Mouse (Mus musculus): ENCODE data around the gene Lta. TPM values are rescaled to one million over a fixed set of nuclear protein-coding genes. Genes with fewer than 3 reads are reported as not detected.

The Lta gene
- polyA plus RNA-seq (2015; fragmentation: Nextera tagmentation; extraction: Ambion mirVana): not detected in 2 replicates

- no peak for ATAC-seq (ENCODE audit: extremely low read depth, insufficient number of reproducible peaks, low FRiP score, low TSS enrichment)
- H3K36me3 ChIP-seq: no peaks in the 10 kb centered on the region
- no peak within 1 kb of the TSS for H3K27ac ChIP-seq (replicated peaks)
- H3K4me1 ChIP-seq: peaks cover 6% of the 10 kb centered on the region
- no peaks in the 10 kb centered on the region for H3K9me3 ChIP-seq
- peak within 1 kb of the TSS; percentile 3 for H3K4me2 ChIP-seq
- H3K4me3 ChIP-seq: no peak within 1 kb of the TSS
- H3K27me3 ChIP-seq (replicated peaks): peaks cover 66% of the 10 kb centered on the region
- 26% methylated on average over 20 of the region's 20 CpGs for WGBS
- H3K9ac ChIP-seq: peak within 1 kb of the TSS; percentile 19; the same call in 1 of the 2 replicates
Measured at GRCm38 (mm10) chr17:35204494-35205379, at the start of gene Lta. Gene Lta (minus strand): TSS chr17:35205351.

- Histone ChIP-seq H3K36me3 (peaks cover 49% of the 10 kb centered on the region), H3K27me3 (replicated peaks) (peaks cover 6% of the 10 kb centered on the region), H3K9me3 (no peaks in the 10 kb centered on the region), H3K9ac (no peak overlapping the region), H3K4me2 (no peak overlapping the region), H3K4me1 (peaks cover 5% of the 10 kb centered on the region; the same call in 1 of the 2 replicates), H3K4me3 (no peak overlapping the region), H3K27ac (replicated peaks) (no peak overlapping the region)
- ATAC-seq (ENCODE audit: extremely low read depth, insufficient number of reproducible peaks, low FRiP score, low TSS enrichment): no peak
- WGBS: 54% methylated on average over 11 of the region's 11 CpGs
Measured at GRCm38 (mm10) chr17:35254241-35255098, 49.3 kb upstream of the Lta start.

GRCm38 (mm10) chr17:35253293-35254093 lies 48.3 kb upstream of the Lta start:
- H3K4me3 ChIP-seq: no peak overlapping the region
- 82% methylated on average over 28 of the region's 32 CpGs for WGBS
- no peaks in the 10 kb centered on the region for H3K27me3 ChIP-seq (replicated peaks)
- H3K27ac ChIP-seq (replicated peaks): no peak overlapping the region
- H3K9me3 ChIP-seq: no peaks in the 10 kb centered on the region
- no peak overlapping the region for H3K9ac ChIP-seq
- no peak for ATAC-seq (ENCODE audit: extremely low read depth, insufficient number of reproducible peaks, low FRiP score, low TSS enrichment)
- H3K4me1 ChIP-seq: peaks cover 5% of the 10 kb centered on the region; the same call in 1 of the 2 replicates
- no peak overlapping the region for H3K4me2 ChIP-seq
- peaks cover 59% of the 10 kb centered on the region for H3K36me3 ChIP-seq

- ATAC-seq (ENCODE audit: extremely low read depth, insufficient number of reproducible peaks, low FRiP score, low TSS enrichment): no peak
- no peak overlapping the region for H3K4me3 ChIP-seq
- H3K27ac ChIP-seq (replicated peaks): no peak overlapping the region
- peaks cover 66% of the 10 kb centered on the region for H3K36me3 ChIP-seq
- WGBS: 80% methylated on average over 18 of the region's 18 CpGs
- H3K9me3 ChIP-seq: no peaks in the 10 kb centered on the region
- H3K4me1 ChIP-seq: peaks cover 1% of the 10 kb centered on the region; the same call in 1 of the 2 replicates
- no peak overlapping the region for H3K9ac ChIP-seq
- H3K4me2 ChIP-seq: no peak overlapping the region
- H3K27me3 ChIP-seq (replicated peaks): no peaks in the 10 kb centered on the region
Measured at GRCm38 (mm10) chr17:35252619-35253292, 47.6 kb upstream of the Lta start.

DNA sequence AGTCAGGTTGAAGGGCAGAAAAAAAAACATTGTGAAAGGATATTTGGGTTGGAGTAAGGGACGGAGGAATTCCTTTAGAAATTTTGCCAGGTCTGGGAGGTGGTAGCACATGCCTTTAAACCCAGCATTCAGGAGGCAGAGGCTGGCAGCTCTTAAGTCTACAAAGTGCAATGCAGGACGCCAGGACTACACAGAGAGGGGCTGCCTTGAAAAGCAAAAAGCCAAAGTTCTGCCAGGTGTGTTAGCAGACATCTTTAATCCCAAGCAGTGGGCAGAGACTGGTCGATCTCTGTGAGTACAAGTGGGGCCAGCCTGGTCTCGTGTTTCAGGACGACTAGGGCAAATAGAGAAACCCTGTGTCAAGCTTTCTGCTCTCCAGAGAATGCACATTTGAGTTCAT lies 46.8 kb upstream of the Lta start:
- no peak for ATAC-seq (ENCODE audit: extremely low read depth, insufficient number of reproducible peaks, low FRiP score, low TSS enrichment)

GRCm38 (mm10) chr17:35251162-35251719 lies 46.1 kb upstream of the Lta start:
- H3K4me1 ChIP-seq: peaks cover 13% of the 10 kb centered on the region
- WGBS: 78% methylated on average over 15 of the region's 15 CpGs
- peaks cover 81% of the 10 kb centered on the region for H3K36me3 ChIP-seq
- H3K4me3 ChIP-seq: no peak overlapping the region
- H3K27ac ChIP-seq (replicated peaks): no peak overlapping the region
- ATAC-seq (ENCODE audit: extremely low read depth, insufficient number of reproducible peaks, low FRiP score, low TSS enrichment): no peak
- no peaks in the 10 kb centered on the region for H3K9me3 ChIP-seq
- no peak overlapping the region for H3K9ac ChIP-seq
- H3K27me3 ChIP-seq (replicated peaks): no peaks in the 10 kb centered on the region
- H3K4me2 ChIP-seq: no peak overlapping the region

More for the DNA sequence above, 46.8 kb upstream of the Lta start:
- Histone ChIP-seq H3K4me2 (no peak overlapping the region), H3K9ac (no peak overlapping the region), H3K4me3 (no peak overlapping the region), H3K27me3 (replicated peaks) (no peaks in the 10 kb centered on the region), H3K27ac (replicated peaks) (no peak overlapping the region), H3K36me3 (peaks cover 74% of the 10 kb centered on the region), H3K4me1 (peaks cover 5% of the 10 kb centered on the region), H3K9me3 (no peaks in the 10 kb centered on the region)
- WGBS: 76% methylated on average over 5 of the region's 5 CpGs

DNA sequence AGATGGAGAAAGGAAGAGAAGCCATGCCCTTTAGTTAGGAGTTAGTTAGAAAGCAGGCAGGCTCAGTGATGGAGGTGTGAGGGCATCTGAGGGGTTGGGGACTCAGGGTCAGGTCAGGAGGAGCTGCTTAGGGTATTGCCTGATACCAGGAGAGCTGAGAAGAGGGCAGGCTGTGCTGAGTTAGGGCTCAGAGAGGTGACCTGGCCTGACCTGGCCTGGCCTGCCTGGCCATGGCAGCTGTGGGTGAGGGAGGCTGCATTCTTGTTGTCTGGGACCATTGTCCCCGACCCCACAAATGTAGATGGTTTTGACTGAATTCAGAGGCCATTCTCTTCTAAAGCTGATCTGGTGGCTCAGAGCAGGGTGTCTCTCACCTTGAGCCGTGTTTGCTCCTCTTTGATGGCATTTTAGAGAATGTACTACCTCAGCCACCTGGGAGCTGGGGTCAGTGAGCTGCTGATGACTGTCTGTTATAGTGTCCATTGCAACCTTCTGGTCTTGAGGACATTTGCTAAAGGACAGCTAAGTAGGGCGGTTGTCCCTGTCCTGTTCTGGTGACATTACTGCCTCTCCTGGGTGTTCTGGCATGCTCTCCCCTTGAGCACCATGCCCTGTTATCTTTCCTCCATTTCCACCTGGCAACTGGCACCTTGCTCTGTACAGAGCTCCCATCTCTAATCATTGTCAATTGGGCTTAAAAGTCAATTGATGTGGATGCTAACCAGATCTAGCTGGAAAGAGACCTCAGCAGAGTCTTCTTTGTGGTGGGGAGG lies 45.4 kb upstream of the Lta start:
- peaks cover 20% of the 10 kb centered on the region for H3K4me1 ChIP-seq
- no peak overlapping the region for H3K9ac ChIP-seq
- H3K27ac ChIP-seq (replicated peaks): no peak overlapping the region
- no peak overlapping the region for H3K4me2 ChIP-seq
- H3K36me3 ChIP-seq: peaks cover 89% of the 10 kb centered on the region
- H3K4me3 ChIP-seq: no peak overlapping the region
- ATAC-seq (ENCODE audit: extremely low read depth, insufficient number of reproducible peaks, low FRiP score, low TSS enrichment): no peak
- WGBS: 80% methylated on average over 3 of the region's 3 CpGs
- H3K9me3 ChIP-seq: no peaks in the 10 kb centered on the region
- no peaks in the 10 kb centered on the region for H3K27me3 ChIP-seq (replicated peaks)

- Histone ChIP-seq H3K27me3 (replicated peaks) (no peaks in the 10 kb centered on the region), H3K4me3 (no peak overlapping the region), H3K9me3 (no peaks in the 10 kb centered on the region), H3K4me1 (peaks cover 29% of the 10 kb centered on the region), H3K27ac (replicated peaks) (no peak overlapping the region), H3K9ac (no peak overlapping the region), H3K4me2 (no peak overlapping the region), H3K36me3 (peaks cover 98% of the 10 kb centered on the region)
- 88% methylated on average over 19 of the region's 19 CpGs for WGBS
- no peak for ATAC-seq (ENCODE audit: extremely low read depth, insufficient number of reproducible peaks, low FRiP score, low TSS enrichment)
Measured at GRCm38 (mm10) chr17:35249451-35250197, 44.5 kb upstream of the Lta start.

DNA sequence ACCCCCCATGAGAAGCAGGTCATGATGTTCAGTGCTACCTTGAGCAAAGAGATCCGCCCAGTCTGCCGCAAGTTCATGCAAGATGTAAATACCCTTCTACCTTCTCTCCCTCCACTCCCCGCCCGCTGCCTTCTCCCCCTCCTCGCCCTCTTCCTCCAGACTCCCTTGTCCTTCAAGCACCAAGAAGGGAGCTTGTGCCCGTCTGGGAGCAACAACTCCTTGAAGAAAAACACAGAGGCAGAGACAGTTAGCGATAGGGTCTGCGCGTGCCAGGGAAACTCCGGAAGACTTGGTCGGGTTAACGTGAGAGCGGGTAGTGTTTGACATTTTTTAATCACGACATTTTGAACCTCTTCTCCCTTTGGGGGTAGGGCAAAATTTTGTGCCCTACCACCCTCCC lies 43.8 kb upstream of the Lta start:
- no peak overlapping the region for H3K27ac ChIP-seq (replicated peaks)
- no peak for ATAC-seq (ENCODE audit: extremely low read depth, insufficient number of reproducible peaks, low FRiP score, low TSS enrichment)
- H3K4me2 ChIP-seq: no peak overlapping the region
- H3K9ac ChIP-seq: no peak overlapping the region
- no peaks in the 10 kb centered on the region for H3K27me3 ChIP-seq (replicated peaks)
- H3K36me3 ChIP-seq: peaks cover 99% of the 10 kb centered on the region
- H3K4me3 ChIP-seq: no peak overlapping the region
- no peaks in the 10 kb centered on the region for H3K9me3 ChIP-seq
- WGBS: 86% methylated on average over 14 of the region's 14 CpGs
- H3K4me1 ChIP-seq: peaks cover 35% of the 10 kb centered on the region
